Mouse (Mus musculus): ENCODE measurements around the gene Ilk. TPM values are rescaled to one million over a fixed set of nuclear protein-coding genes. Genes with fewer than 3 reads are reported as not detected.

The Ilk gene
- polyA plus RNA-seq, 1 experiment from 2014 or later, result 439 TPM

DNA sequence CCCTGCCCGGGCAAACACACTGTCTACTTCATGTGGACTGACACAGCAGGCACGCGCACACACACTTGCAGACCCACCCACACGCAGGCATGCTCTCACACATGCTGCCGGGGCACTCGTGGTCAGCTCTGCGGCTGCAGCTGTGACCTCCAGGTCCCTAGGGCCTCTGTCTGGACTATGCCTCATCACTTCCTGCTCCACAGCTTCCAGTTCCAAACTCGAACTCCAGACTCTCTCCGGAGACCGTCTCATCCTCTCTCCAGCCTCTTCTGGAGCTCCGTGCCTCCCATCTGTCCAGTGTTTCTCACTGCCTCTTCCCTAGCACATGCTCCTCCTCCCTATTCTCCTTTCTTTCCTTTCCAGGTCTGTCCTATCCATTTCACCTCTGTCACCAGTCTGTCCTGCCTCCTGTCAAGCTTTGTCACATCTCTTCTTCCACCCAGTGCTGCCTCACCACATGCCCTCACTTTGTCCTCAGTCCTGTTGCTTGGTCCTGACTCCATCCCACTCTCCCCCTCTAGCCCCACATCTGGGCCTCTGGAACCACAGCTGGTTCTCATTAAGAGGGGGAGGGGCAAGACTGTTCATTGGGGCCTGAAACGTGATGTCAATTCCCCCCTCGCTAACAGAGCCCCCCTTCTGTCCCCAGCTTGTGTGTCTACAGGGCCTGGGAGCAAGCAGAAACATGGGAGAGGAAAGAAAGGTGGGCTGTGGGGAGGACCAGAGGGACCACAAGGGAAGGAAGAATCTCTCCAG, 41.6 kb downstream of the Ilk start:
- peaks cover 48% of the 10 kb centered on the region for H3K4me1 ChIP-seq (ENCODE audit: insufficient read depth, low read length)
- peak; percentile 73 for ATAC-seq (ENCODE audit: low FRiP score, low TSS enrichment)
- H3K4me3 ChIP-seq (ENCODE audit: low read length), result peak overlapping the region; percentile 27
- no peaks in the 10 kb centered on the region for H3K27me3 ChIP-seq (ENCODE audit: insufficient read depth, low read length)
- peak overlapping the region; percentile 59 for H3K9ac ChIP-seq (replicated peaks; ENCODE audit: low read length)
- H3K4me2 ChIP-seq (replicated peaks; ENCODE audit: low read depth, low read length), result peak overlapping the region; percentile 48
- H3K36me3 ChIP-seq (ENCODE audit: insufficient read depth, low read length), result peaks cover 15% of the 10 kb centered on the region
- WGBS, result 25% methylated on average over 13 of the region's 13 CpGs
- peak overlapping the region; percentile 95 for H3K27ac ChIP-seq (ENCODE audit: low read length)
- H3K9me3 ChIP-seq (ENCODE audit: low read length), result no peaks in the 10 kb centered on the region

DNA sequence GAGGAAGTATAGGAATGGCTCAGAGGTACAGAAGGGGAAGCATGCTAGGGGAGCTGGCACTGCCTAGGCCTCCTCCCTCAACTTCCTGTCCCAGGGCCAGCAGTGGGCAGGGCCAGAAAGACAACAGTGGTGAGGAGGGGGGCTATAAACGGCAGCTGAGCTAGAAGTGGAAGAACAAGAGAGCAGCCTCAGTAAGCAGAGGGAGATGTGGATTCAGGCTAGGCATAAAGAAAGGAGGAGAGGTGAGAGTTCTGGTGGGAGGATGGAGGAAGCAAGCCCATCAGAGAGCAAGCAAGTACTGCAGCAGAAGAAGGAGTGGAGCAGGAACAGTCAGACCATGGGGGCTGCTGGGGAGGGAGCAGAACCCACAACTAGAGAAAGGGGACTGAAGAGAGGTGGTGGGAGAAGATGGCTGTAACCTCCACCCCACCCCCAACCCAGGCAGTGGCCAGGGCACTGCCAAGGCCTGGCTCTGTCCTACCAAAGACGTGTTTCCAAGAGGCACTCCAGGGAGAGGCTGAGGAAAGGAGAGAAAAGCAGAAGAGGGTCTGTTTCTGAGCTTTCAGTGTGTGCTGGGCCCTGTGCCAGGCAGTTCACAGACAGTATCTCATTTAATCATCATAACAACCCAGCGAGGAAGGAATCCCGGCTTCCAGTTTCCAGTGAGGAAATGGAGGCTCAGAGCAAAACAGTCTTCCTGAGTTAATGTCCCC, 42.3 kb downstream of the Ilk start:
- H3K4me1 ChIP-seq (ENCODE audit: insufficient read depth, low read length), result peaks cover 48% of the 10 kb centered on the region

DNA sequence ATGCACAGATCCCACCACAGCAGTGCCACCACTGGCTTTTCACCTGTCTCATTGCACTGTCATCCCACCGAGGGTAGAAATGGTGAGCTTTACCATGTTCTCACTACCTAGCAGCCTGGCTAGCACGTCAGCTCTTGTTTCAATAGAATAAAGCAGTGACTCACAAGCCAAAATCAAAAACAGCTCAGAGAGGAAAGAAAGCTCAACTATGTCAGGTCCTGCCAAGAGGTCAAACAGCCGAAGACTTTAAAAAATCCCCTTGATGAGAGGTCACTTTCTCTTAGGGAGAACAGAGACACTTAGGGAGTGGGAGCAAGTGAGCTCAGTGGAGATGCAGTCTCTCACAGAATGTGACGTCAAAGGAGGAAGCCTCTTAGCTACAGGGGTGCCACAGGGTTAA, 47.5 kb downstream of the Ilk start:
- Histone ChIP-seq H3K4me3 (ENCODE audit: low read length) (no peak overlapping the region), H3K4me1 (ENCODE audit: insufficient read depth, low read length) (peaks cover 52% of the 10 kb centered on the region), H3K36me3 (ENCODE audit: insufficient read depth, low read length) (peaks cover 17% of the 10 kb centered on the region), H3K9me3 (ENCODE audit: low read length) (no peaks in the 10 kb centered on the region), H3K27me3 (ENCODE audit: insufficient read depth, low read length) (no peaks in the 10 kb centered on the region), H3K4me2 (replicated peaks; ENCODE audit: low read depth, low read length) (no peak overlapping the region), H3K9ac (replicated peaks; ENCODE audit: low read length) (no peak overlapping the region), H3K27ac (ENCODE audit: low read length) (peak overlapping the region; percentile 8; the same call in 1 of the 2 replicates)
- no peak for ATAC-seq (ENCODE audit: low FRiP score, low TSS enrichment)
- 40% methylated on average over 4 of the region's 4 CpGs for WGBS

More for the DNA sequence above, 42.3 kb downstream of the Ilk start:
- Histone ChIP-seq H3K9ac (replicated peaks; ENCODE audit: low read length) (peak overlapping the region; percentile 59), H3K9me3 (ENCODE audit: low read length) (no peaks in the 10 kb centered on the region), H3K27ac (ENCODE audit: low read length) (peak overlapping the region; percentile 95), H3K4me3 (ENCODE audit: low read length) (peak overlapping the region; percentile 27), H3K4me2 (replicated peaks; ENCODE audit: low read depth, low read length) (peak overlapping the region; percentile 48), H3K36me3 (ENCODE audit: insufficient read depth, low read length) (peaks cover 17% of the 10 kb centered on the region), H3K27me3 (ENCODE audit: insufficient read depth, low read length) (no peaks in the 10 kb centered on the region)
- 11% methylated on average over 4 of the region's 4 CpGs for WGBS
- ATAC-seq (ENCODE audit: low FRiP score, low TSS enrichment), result peak; percentile 86

DNA sequence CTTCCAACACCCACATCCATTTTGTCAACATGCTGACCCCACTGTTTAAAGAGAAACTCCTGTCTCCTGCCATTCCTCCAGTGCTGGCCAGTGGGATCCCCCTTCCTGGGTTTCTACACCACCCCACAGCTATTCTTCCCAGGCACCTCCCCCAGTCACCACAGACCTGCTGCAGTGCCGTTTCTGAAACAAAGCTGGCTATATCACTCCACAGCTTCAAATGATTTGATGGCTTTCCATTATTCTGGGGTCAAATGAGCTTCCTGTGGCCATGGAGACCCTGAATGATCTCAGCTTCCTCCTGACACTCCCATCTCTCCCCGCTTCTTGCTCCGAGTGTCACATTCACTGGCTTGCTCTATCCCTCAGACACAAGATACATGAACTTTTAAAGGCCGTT, 48.2 kb downstream of the Ilk start:
- WGBS, result 10% methylated on average over 4 of the region's 4 CpGs
- H3K27ac ChIP-seq (ENCODE audit: low read length), result peak overlapping the region; percentile 8
- no peaks in the 10 kb centered on the region for H3K9me3 ChIP-seq (ENCODE audit: low read length)
- peak overlapping the region; percentile 11; the same call in 1 of the 2 replicates for H3K4me3 ChIP-seq (ENCODE audit: low read length)
- peaks cover 45% of the 10 kb centered on the region for H3K4me1 ChIP-seq (ENCODE audit: insufficient read depth, low read length)
- ATAC-seq (ENCODE audit: low FRiP score, low TSS enrichment), result no peak
- H3K27me3 ChIP-seq (ENCODE audit: insufficient read depth, low read length), result no peaks in the 10 kb centered on the region
- peak overlapping the region; percentile 45 for H3K9ac ChIP-seq (replicated peaks; ENCODE audit: low read length)
- H3K4me2 ChIP-seq (replicated peaks; ENCODE audit: low read depth, low read length), result peak overlapping the region; percentile 62
- H3K36me3 ChIP-seq (ENCODE audit: insufficient read depth, low read length), result peaks cover 17% of the 10 kb centered on the region

DNA sequence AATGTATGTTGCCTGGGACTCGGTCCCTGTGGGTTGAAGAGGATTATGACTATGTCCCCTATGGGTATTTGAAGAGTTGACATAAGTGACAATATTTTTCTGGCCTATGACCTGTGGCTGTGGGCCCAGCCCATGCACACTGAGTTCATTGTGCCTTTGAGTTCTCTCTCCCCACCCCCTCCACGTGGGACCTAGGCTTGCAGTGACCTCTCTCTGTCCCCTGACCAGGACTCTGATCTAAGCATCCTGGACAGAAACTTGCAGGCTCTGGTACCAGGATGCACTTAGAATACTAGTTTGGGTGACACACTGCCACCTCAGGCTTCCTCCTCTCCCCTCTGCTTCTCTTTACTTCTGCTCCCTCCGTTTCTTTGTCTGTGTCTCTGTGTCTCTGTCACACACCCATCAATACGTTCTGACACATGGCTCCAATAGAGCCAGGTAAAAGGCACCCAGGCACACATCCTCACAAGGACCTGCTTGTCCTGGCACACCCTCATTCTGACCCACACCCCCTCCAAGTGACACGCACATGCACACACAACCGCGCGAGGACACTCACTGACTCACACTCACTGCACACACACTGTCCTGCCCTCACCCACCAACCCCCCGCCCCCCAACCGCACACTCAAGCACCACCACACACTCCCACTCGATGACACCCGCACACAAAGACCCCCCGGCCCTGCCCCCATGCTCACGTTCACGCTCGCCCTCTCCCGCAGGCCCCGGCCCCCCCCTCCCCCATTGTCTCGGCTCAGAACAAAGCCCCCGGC, 50.3 kb downstream of the Ilk start:
- peak overlapping the region; percentile 85 for H3K27ac ChIP-seq (ENCODE audit: low read length)
- H3K4me3 ChIP-seq (ENCODE audit: low read length), result peak overlapping the region; percentile 90
- H3K9me3 ChIP-seq (ENCODE audit: low read length), result no peaks in the 10 kb centered on the region
- H3K4me2 ChIP-seq (replicated peaks; ENCODE audit: low read depth, low read length), result peak overlapping the region; percentile 62
- 3% methylated on average over 15 of the region's 20 CpGs for WGBS
- ATAC-seq (ENCODE audit: low FRiP score, low TSS enrichment), result peak; percentile 63
- H3K27me3 ChIP-seq (ENCODE audit: insufficient read depth, low read length), result no peaks in the 10 kb centered on the region
- H3K9ac ChIP-seq (replicated peaks; ENCODE audit: low read length), result peak overlapping the region; percentile 97
- H3K36me3 ChIP-seq (ENCODE audit: insufficient read depth, low read length), result peaks cover 7% of the 10 kb centered on the region; the same call in 1 of the 2 replicates
- peaks cover 45% of the 10 kb centered on the region for H3K4me1 ChIP-seq (ENCODE audit: insufficient read depth, low read length)

DNA sequence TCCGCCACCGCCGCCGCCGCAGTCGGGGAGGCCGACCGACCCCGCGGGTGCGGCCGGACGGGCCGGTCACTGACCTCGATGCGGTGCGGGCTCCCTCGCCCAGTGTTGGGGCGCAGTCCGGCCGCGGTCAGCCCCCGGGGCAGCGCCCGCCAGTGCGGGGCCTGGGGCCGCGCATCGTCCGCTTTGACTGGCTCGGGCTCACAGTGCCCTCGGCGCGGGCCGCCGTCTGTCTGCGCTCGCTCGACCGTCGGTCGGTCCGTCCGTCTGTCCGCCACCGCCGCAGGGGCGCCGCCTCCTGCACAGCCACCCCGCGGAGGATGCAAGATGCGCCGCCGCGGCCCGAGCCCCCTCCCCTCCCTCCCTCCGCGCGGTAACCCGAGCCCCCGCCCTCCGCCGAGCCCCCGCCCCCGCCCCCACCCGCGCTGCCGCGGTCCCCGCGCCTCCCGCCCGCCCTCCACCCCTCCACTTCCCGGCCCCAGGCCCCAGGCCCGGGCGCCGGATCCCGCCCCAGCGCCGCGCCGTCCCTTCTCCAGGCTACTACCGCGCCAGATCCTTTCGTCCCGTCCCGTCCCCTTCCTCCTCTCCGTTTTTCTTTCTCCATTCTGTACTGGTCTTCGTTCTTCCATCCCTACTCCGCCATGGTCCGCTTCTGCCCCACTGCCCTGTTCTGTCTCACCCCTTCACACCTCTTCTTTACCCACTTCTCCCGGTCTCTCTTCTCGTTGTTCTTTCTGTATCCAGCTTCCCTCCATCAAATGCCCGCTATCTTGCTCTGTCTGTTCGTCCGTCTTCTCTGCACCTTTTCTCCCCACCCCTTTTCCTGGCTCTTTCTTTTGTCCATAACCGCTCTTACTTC, 51.1 kb downstream of the Ilk start, which contains the start of gene Dchs1:
Dchs1 (minus strand) TSS at position 370 of the 856 bp plus-strand sequence.
- H3K27me3 ChIP-seq (ENCODE audit: insufficient read depth, low read length), result no peaks in the 10 kb centered on the region
- under 1% methylated on average over 76 of the region's 97 CpGs for WGBS

DNA sequence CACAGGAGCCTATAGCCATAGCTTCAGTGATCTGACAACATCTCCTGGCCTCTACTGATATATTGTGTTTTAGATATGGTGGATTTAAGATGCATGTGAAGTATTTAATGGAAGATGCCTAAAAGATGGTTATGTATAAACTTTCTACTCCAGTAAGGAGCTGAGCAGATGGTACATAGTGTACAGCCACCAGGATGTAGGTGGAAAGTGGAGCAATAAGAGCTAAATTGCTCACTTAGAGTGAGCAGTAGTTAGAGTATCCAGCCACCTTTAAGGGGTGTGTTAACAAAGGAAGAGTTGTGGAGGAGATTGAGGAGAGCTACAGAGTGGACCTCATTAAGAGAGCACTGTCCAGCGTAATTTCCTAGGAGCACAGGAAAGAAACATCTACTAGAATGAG, 54.8 kb downstream of the Ilk start:
- ATAC-seq (ENCODE audit: low FRiP score, low TSS enrichment), result no peak
- Histone ChIP-seq H3K9me3 (ENCODE audit: low read length) (no peaks in the 10 kb centered on the region), H3K27me3 (ENCODE audit: insufficient read depth, low read length) (no peaks in the 10 kb centered on the region), H3K36me3 (ENCODE audit: insufficient read depth, low read length) (no peaks in the 10 kb centered on the region), H3K4me3 (ENCODE audit: low read length) (no peak overlapping the region), H3K4me2 (replicated peaks; ENCODE audit: low read depth, low read length) (no peak overlapping the region), H3K9ac (replicated peaks; ENCODE audit: low read length) (no peak overlapping the region), H3K27ac (ENCODE audit: low read length) (no peak overlapping the region), H3K4me1 (ENCODE audit: insufficient read depth, low read length) (peaks cover 11% of the 10 kb centered on the region)
- WGBS, result 92% methylated on average over 1 of the region's 1 CpGs

More for the DNA sequence above, 51.1 kb downstream of the Ilk start, which contains the start of gene Dchs1:
- Histone ChIP-seq H3K4me2 (replicated peaks; ENCODE audit: low read depth, low read length) (peak within 1 kb of the TSS; percentile 62), H3K9ac (replicated peaks; ENCODE audit: low read length) (peak within 1 kb of the TSS; percentile 97), H3K36me3 (ENCODE audit: insufficient read depth, low read length) (peaks cover 4% of the 10 kb centered on the region; the same call in 1 of the 2 replicates), H3K4me1 (ENCODE audit: insufficient read depth, low read length) (peaks cover 45% of the 10 kb centered on the region), H3K9me3 (ENCODE audit: low read length) (no peaks in the 10 kb centered on the region), H3K27ac (ENCODE audit: low read length) (peak within 1 kb of the TSS; percentile 85), H3K4me3 (ENCODE audit: low read length) (peak within 1 kb of the TSS; percentile 90)
- peak; percentile 87 for ATAC-seq (ENCODE audit: low FRiP score, low TSS enrichment)
